Mouse (Mus musculus) CH12.LX (cell line): ENCODE results near the gene Elf1.

ENCODE experiments used
- CTCF ChIP-seq, 2 experiments: IDR thresholded peaks in 1 of 2; conservative IDR thresholded peaks in 1 of 2; 2 replicates each; pipeline ENCODE4 v1.5.1; 2011 to 2012; ENCODE audit warnings: low read depth in 2 of 2, low read length in 2 of 2, improper control_type of control experiment in 1 of 2, inconsistent platforms in 1 of 2, mild to moderate bottlenecking in 1 of 2, moderate library complexity in 1 of 2
- MYC ChIP-seq: IDR thresholded peaks from 2 replicates; pipeline ENCODE4 v1.6.1; 2011; ENCODE audit warnings: low read depth, mild to moderate bottlenecking, improper control_type of control experiment, low read length
- POLR2A ChIP-seq: IDR thresholded peaks from 2 replicates; pipeline ENCODE4 v1.6.1; 2011; ENCODE audit warnings: low read depth, mild to moderate bottlenecking, improper control_type of control experiment, low read length

DNA sequence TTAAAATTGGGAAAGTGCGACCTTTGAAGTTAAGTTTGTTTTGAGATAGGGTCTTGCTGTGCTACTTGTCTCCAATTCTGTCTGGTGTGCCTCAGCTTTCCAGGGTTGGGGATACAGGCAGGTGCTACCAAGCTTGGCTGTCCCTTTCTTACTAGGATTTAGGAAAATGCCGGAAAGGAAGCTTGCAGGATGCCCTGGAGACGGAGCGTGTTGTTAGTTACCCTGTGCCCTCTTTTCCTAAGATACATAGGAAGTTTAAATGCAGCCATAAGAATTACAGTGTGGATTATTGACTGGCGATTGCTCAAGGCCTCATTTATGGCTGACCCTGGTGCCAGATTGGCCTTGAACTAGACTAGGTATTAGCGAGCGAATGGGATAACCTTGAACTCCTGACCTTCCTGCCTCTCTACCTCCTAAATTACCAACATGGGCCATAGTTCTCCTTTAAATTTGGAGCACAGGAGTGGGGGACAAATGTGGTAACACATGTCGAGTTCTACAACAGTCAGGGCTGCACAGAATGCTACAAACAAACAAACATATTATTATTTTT lies 36.3 kb downstream of the Elf1 start:
- TF ChIP-seq MYC (no peak), CTCF (conservative IDR thresholded peaks at IDR 0.05 in 1 of 2, IDR thresholded peaks at IDR 0.05 in 1 of 2; ENCODE audit: low read depth in 2 of 2, low read length in 2 of 2) (no peak), POLR2A (no peak)
